Mouse (Mus musculus) kidney, postnatal 0 days (tissue): ENCODE data around the gene Tmem52. TPM values are rescaled to one million over a fixed set of nuclear protein-coding genes. Genes with fewer than 3 reads are reported as not detected.
A peak's percentile ranks its signal among the peaks of the same experiment; 100 is the strongest.

ENCODE experiments used
- ATAC-seq: fragments of 200-750 bp; cut with Nextera tagmentation; replicated peaks from 2 replicates; pipeline ENCODE4 v1.8.0; 2017; ENCODE audit warnings: low read depth, moderate number of reproducible peaks, moderate TSS enrichment, moderate library complexity; ENCODE audit not compliant: low FRiP score
- DNase-seq: peaks from one replicate; pipeline ENCODE4 v3.0.0-alpha.2; 2016; ENCODE audit warnings: low spot score
- H3K27ac ChIP-seq: fragments of 300-500 bp; sonication (generic); 2 replicates; pipeline ENCODE4 v1.5.1; 2014; ENCODE audit warnings: mild to moderate bottlenecking
- H3K27me3 ChIP-seq: fragments of 300-500 bp; sonication (generic); 2 replicates; pipeline ENCODE4 v1.6.1; 2014; ENCODE audit warnings: low read length, mixed read lengths; ENCODE audit not compliant: insufficient read depth
- H3K36me3 ChIP-seq: fragments of 300-500 bp; sonication (generic); 2 replicates; pipeline ENCODE4 v1.6.1; 2014; ENCODE audit warnings: low read length, mixed read lengths; ENCODE audit not compliant: insufficient read depth
- H3K4me1 ChIP-seq: fragments of 300-500 bp; sonication (generic); replicated peaks from 2 replicates; pipeline ENCODE4 v1.6.1; 2014; ENCODE audit warnings: antibody characterized with exemption, low read length, mixed read lengths; ENCODE audit not compliant: insufficient read depth
- H3K4me2 ChIP-seq: fragments of 300-500 bp; sonication (generic); 2 replicates; pipeline ENCODE4 v1.6.1; 2014; ENCODE audit warnings: mild to moderate bottlenecking, low read length, moderate library complexity, mixed read lengths
- H3K4me3 ChIP-seq: fragments of 300-500 bp; sonication (generic); replicated peaks from 2 replicates; pipeline ENCODE4 v1.5.1; 2014; ENCODE audit warnings: low read depth, low read length
- H3K9ac ChIP-seq: fragments of 300-500 bp; sonication (generic); 2 replicates; pipeline ENCODE4 v1.6.1; 2014; ENCODE audit warnings: low read depth, low read length
- H3K9me3 ChIP-seq: fragments of 300-500 bp; sonication (generic); replicated peaks from 2 replicates; pipeline ENCODE4 v1.6.1; 2016; ENCODE audit warnings: low read length, inconsistent platforms, mixed read lengths
- CTCF ChIP-seq: IDR thresholded peaks from 2 replicates; pipeline ENCODE4 v1.5.1; 2016; ENCODE audit warnings: antibody characterized with exemption, low read depth, mild to moderate bottlenecking, moderate library complexity
- WGBS: fragments of 180-500 bp; shearing (Covaris S2); extraction: QIAGEN DNeasy Blood & Tissue Kit; methylation state at CpG from one replicate; pipeline ENCODE4 v1.1.7; 2014; 5-methylcytosine and 5-hydroxymethylcytosine counted together
- polyA plus RNA-seq: library from polyadenylated mRNA; unstranded; fragments of >200 nt; fragmentation: Nextera tagmentation; extraction: Ambion mirVana; gene quantifications from 2 replicates; pipeline ENCODE4 v1.2.1, GENCODE M21; 2015

Tmem52 gene
- polyA plus RNA-seq, 1 experiment from 2014 or later: 6.5 TPM

- peaks cover 8% of the 10 kb centered on the region; the same call in 1 of the 2 replicates for H3K4me1 ChIP-seq
- DNase-seq (peak; percentile 88), ATAC-seq (peak; percentile 52; the same call in 1 of the 2 replicates)
- no peaks in the 10 kb centered on the region for H3K27me3 ChIP-seq
- WGBS: 17% methylated on average over 28 of the region's 28 CpGs
- no peaks in the 10 kb centered on the region for H3K9me3 ChIP-seq
- no peak overlapping the region; the same call in 1 of the 2 replicates for H3K9ac ChIP-seq
- peak overlapping the region; percentile 31; the same call in 1 of the 2 replicates for H3K27ac ChIP-seq
- H3K4me2 ChIP-seq: peak overlapping the region; percentile 53
- TF ChIP-seq CTCF: peak; percentile 99
- H3K36me3 ChIP-seq: no peaks in the 10 kb centered on the region
- 0 out of 2 replicates have a peak overlapping the region, but pooled peaks have one; percentile 17 for H3K4me3 ChIP-seq
These were observed 12.6 kb downstream of the Tmem52 start for GRCm38 (mm10) chr4:155481381-155482124.

GRCm38 (mm10) chr4:155482125-155482480, 13.2 kb downstream of the Tmem52 start:
- Histone ChIP-seq H3K9me3 (no peaks in the 10 kb centered on the region), H3K27ac (peak overlapping the region; percentile 31; the same call in 1 of the 2 replicates), H3K36me3 (no peaks in the 10 kb centered on the region), H3K4me3 (no peak overlapping the region), H3K9ac (no peak overlapping the region; the same call in 1 of the 2 replicates), H3K27me3 (no peaks in the 10 kb centered on the region), H3K4me2 (no peak overlapping the region), H3K4me1 (peaks cover 8% of the 10 kb centered on the region; the same call in 1 of the 2 replicates)
- no peak for DNase-seq
- TF ChIP-seq CTCF: no peak
- WGBS: 86% methylated on average over 6 of the region's 6 CpGs
- no peak for ATAC-seq

DNA sequence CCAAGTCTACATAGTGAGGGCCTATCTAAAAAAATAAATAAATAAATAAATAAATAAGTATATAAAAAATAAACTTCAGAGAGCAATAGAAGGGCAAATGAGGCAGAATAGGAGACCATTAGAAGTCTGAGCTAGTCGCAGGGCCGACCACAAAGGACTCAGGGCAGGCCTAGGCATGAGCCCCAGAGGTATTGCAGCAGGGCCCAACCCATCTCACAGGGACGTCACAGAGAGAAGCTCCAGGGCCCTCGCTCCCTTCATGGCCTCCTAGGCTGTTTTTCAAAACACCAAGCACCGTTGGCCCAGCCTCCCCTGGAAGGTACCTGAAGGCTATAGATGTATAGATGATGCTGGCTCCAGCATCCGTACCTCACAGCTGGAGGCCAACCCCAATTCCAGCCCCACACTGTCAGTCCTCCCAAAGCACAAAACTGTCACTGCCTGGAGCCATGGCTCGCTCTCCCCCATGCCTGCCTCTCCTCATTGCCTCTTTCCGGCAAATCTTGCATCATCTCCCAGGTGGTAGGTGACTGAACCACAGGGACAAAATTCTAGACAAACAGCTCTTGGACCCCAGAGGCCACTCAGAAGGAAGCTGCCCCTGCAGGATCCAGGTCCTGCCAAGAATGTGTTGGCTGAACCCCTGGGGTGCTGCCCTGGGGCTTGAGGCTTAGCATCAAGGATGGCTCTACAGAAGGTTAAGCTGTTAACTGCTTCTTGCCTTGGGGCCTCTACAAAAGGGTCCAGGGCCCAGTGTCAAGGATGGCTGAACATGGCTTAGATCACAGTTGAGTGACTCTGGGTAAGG, 14.0 kb downstream of the Tmem52 start:
- Histone ChIP-seq H3K27ac (no peak overlapping the region), H3K4me3 (no peak overlapping the region), H3K9me3 (no peaks in the 10 kb centered on the region), H3K9ac (no peak overlapping the region), H3K4me1 (peaks cover 8% of the 10 kb centered on the region; the same call in 1 of the 2 replicates), H3K4me2 (no peak overlapping the region), H3K27me3 (no peaks in the 10 kb centered on the region), H3K36me3 (no peaks in the 10 kb centered on the region)
- DNase-seq (no peak), ATAC-seq (no peak)
- WGBS: 77% methylated on average over 8 of the region's 8 CpGs
- TF ChIP-seq CTCF: no peak

DNA sequence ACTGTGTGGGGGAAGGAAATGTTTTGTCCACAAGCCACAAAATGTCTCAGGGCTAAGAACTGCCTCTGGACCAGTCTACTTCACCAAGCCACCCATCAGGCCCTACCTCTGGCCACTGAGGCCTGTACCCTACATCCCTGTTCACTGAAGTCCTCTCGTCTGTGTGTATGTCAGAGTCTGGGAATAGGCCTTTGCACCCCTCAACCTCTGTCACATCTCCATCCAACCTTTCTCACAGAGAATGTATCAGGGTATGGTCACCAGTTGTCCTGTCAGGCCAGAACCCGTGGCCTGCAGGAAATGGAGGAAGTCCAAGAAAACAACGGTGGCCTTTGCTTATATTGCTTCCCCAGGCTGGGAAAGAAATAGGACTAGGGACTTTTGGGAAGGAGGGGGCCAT, 16.6 kb downstream of the Tmem52 start:
- Histone ChIP-seq H3K4me1 (peaks cover 25% of the 10 kb centered on the region), H3K9ac (no peak overlapping the region)
- no peak for TF ChIP-seq CTCF

GRCm38 (mm10) chr4:155487746-155488145, 18.8 kb downstream of the Tmem52 start:
- Histone ChIP-seq H3K27ac (peak overlapping the region; percentile 83), H3K36me3 (no peaks in the 10 kb centered on the region), H3K4me1 (peaks cover 21% of the 10 kb centered on the region), H3K9ac (no peak overlapping the region), H3K4me3 (no peak overlapping the region), H3K4me2 (no peak overlapping the region; the same call in 1 of the 2 replicates), H3K27me3 (no peaks in the 10 kb centered on the region), H3K9me3 (no peaks in the 10 kb centered on the region)
- WGBS: 37% methylated on average over 3 of the region's 3 CpGs
- no peak for ATAC-seq
- DNase-seq: no peak
- no peak for TF ChIP-seq CTCF

More for the DNA sequence above, 16.6 kb downstream of the Tmem52 start:
- Histone ChIP-seq H3K27me3 (no peaks in the 10 kb centered on the region), H3K27ac (no peak overlapping the region), H3K4me3 (no peak overlapping the region), H3K4me2 (no peak overlapping the region), H3K9me3 (no peaks in the 10 kb centered on the region), H3K36me3 (no peaks in the 10 kb centered on the region)
- 74% methylated on average over 3 of the region's 3 CpGs for WGBS
- DNase-seq: no peak
- ATAC-seq: no peak
